Mouse (Mus musculus): ENCODE data around the gene Spata20.

Gene Spata20

GRCm38 (mm10) chr11:94451091-94451773, 34.7 kb downstream of the Spata20 start:
- DNase-seq (ENCODE audit: low read depth, low spot score) = no peak

- no peak for DNase-seq (ENCODE audit: low read depth, low spot score)
Observed at GRCm38 (mm10) chr11:94449886-94450285, 36.1 kb downstream of the Spata20 start.

GRCm38 (mm10) chr11:94449239-94449638, 36.7 kb downstream of the Spata20 start:
- no peak for DNase-seq (ENCODE audit: low read depth, low spot score)

- no peak for DNase-seq (ENCODE audit: low read depth, low spot score)
Observed at GRCm38 (mm10) chr11:94447017-94447416, 39.0 kb downstream of the Spata20 start.

GRCm38 (mm10) chr11:94445300-94445699, 40.7 kb downstream of the Spata20 start:
- DNase-seq (ENCODE audit: low read depth, low spot score) = no peak

GRCm38 (mm10) chr11:94444829-94445228, 41.1 kb downstream of the Spata20 start:
- no peak for DNase-seq (ENCODE audit: low read depth, low spot score)

- no peak for DNase-seq (ENCODE audit: low read depth, low spot score)
Observed at GRCm38 (mm10) chr11:94441752-94442151, 44.2 kb downstream of the Spata20 start.

- no peak for DNase-seq (ENCODE audit: low read depth, low spot score)
Observed at GRCm38 (mm10) chr11:94441122-94441521, 44.9 kb downstream of the Spata20 start.

- DNase-seq (ENCODE audit: low read depth, low spot score) = no peak
Observed at GRCm38 (mm10) chr11:94440421-94440820, 45.6 kb downstream of the Spata20 start.

- no peak for DNase-seq (ENCODE audit: low read depth, low spot score)
Observed at GRCm38 (mm10) chr11:94429011-94429651, 56.8 kb downstream of the Spata20 start.
